Mouse (Mus musculus) CH12.LX (cell line): ENCODE data around the gene Ror1. TPM values are rescaled to one million over a fixed set of nuclear protein-coding genes. Genes with fewer than 3 reads are reported as not detected.

Source experiments
- DNase-seq: peaks from one replicate; pipeline ENCODE4 v3.0.0-alpha.2; 2013; ENCODE audit errors: extremely low read depth
- H3K27ac ChIP-seq: 2 replicates; pipeline ENCODE4 v1.5.1; 2012; ENCODE audit warnings: low read depth, mild to moderate bottlenecking, control low read depth, moderate library complexity; ENCODE audit not compliant: insufficient read depth
- H3K27me3 ChIP-seq: replicated peaks from 2 replicates; pipeline ENCODE3; 2012; ENCODE audit warnings: inconsistent platforms
- H3K36me3 ChIP-seq, 2 experiments: replicated peaks in 1 of 2; 2 replicates each; pipeline versions ENCODE3 to v1.6.1; 2012; ENCODE audit warnings: inconsistent platforms in 1 of 2, low read length in 1 of 2, mild to moderate bottlenecking in 1 of 2, mixed read lengths in 1 of 2, moderate library complexity in 1 of 2; ENCODE audit not compliant: control insufficient read depth in 1 of 2, insufficient read depth in 1 of 2
- H3K4me1 ChIP-seq, 2 experiments: 2 replicates each; pipeline ENCODE4 v1.6.1; 2012; ENCODE audit warnings: inconsistent platforms in 1 of 2, moderate library complexity in 1 of 2; ENCODE audit not compliant: insufficient read depth in 2 of 2, control insufficient read depth in 1 of 2
- H3K4me2 ChIP-seq: 2 replicates; pipeline ENCODE4 v1.6.1; 2012; ENCODE audit warnings: low read depth, mild to moderate bottlenecking, control low read depth; ENCODE audit not compliant: poor library complexity, insufficient read depth, severe bottlenecking
- H3K4me3 ChIP-seq, 3 experiments: fragments of 150-350 bp in 1 of 3; sonication (generic) in 1 of 3; replicated peaks in 1 of 3; 2 replicates each; pipeline versions ENCODE3 to v1.5.1; 2011 to 2012; ENCODE audit warnings: low read depth in 2 of 3, low read length in 2 of 3, mild to moderate bottlenecking in 2 of 3, moderate library complexity in 2 of 3, control low read depth in 1 of 3, improper control_type of control experiment in 1 of 3, inconsistent platforms in 1 of 3, mixed read lengths in 1 of 3; ENCODE audit not compliant: poor library complexity in 1 of 3
- H3K79me2 ChIP-seq: replicated peaks from 2 replicates; pipeline ENCODE4 v1.6.1; 2012; ENCODE audit warnings: mild to moderate bottlenecking, moderate library complexity; ENCODE audit not compliant: control insufficient read depth, poor library complexity, insufficient read depth, severe bottlenecking; ENCODE audit errors: extremely low read depth
- H3K9ac ChIP-seq: 2 replicates; pipeline ENCODE4 v1.6.1; 2012; ENCODE audit warnings: low read depth, mild to moderate bottlenecking, control low read depth, moderate library complexity; ENCODE audit not compliant: insufficient read depth
- H3K9me3 ChIP-seq: replicated peaks from 2 replicates; pipeline ENCODE3; 2012; ENCODE audit warnings: low read length, inconsistent platforms, mixed read lengths
- BHLHE40 ChIP-seq: IDR thresholded peaks from 2 replicates; pipeline ENCODE4 v1.6.1; 2011; ENCODE audit warnings: mild to moderate bottlenecking, low read depth, low read length, improper control_type of control experiment
- CHD1 ChIP-seq: IDR thresholded peaks from 2 replicates; pipeline ENCODE4 v1.6.1; 2012; ENCODE audit warnings: low read depth, low read length, improper control_type of control experiment, inconsistent platforms
- CHD2 ChIP-seq: IDR thresholded peaks from 2 replicates; pipeline ENCODE4 v1.6.1; 2011; ENCODE audit warnings: low read length, improper control_type of control experiment
- CTCF ChIP-seq, 2 experiments: IDR thresholded peaks in 1 of 2; conservative IDR thresholded peaks in 1 of 2; 2 replicates each; pipeline ENCODE4 v1.5.1; 2011 to 2012; ENCODE audit warnings: low read depth in 2 of 2, low read length in 2 of 2, improper control_type of control experiment in 1 of 2, inconsistent platforms in 1 of 2, mild to moderate bottlenecking in 1 of 2, moderate library complexity in 1 of 2
- E2F4 ChIP-seq: IDR thresholded peaks from 2 replicates; pipeline ENCODE4 v1.6.1; 2011; ENCODE audit warnings: low read depth, low read length, improper control_type of control experiment; ENCODE audit not compliant: insufficient replicate concordance
- ELF1 ChIP-seq: IDR thresholded peaks from 2 replicates; pipeline ENCODE4 v1.6.1; 2014; ENCODE audit warnings: low read depth, mild to moderate bottlenecking, inconsistent platforms, low read length, improper control_type of control experiment
- ETS1 ChIP-seq: conservative IDR thresholded peaks from 2 replicates; pipeline ENCODE4 v1.6.1; 2012; ENCODE audit warnings: low read depth, mild to moderate bottlenecking, inconsistent platforms, low read length, improper control_type of control experiment, moderate library complexity
- GABPA ChIP-seq: IDR thresholded peaks from 2 replicates; pipeline ENCODE4 v1.6.1; 2012; ENCODE audit warnings: low read depth, low read length, improper control_type of control experiment, inconsistent platforms; ENCODE audit not compliant: insufficient replicate concordance
- HCFC1 ChIP-seq: IDR thresholded peaks from 2 replicates; pipeline ENCODE4 v1.6.1; 2012; ENCODE audit warnings: low read depth, mild to moderate bottlenecking, inconsistent platforms, low read length, improper control_type of control experiment
- JUN ChIP-seq: IDR thresholded peaks from 2 replicates; pipeline ENCODE4 v1.6.1; 2011; ENCODE audit warnings: low read depth, mild to moderate bottlenecking, low read length, improper control_type of control experiment, moderate library complexity; ENCODE audit not compliant: insufficient read depth
- MAFK ChIP-seq: IDR thresholded peaks from 2 replicates; pipeline ENCODE4 v1.6.1; 2011; ENCODE audit warnings: low read length, improper control_type of control experiment; ENCODE audit not compliant: insufficient replicate concordance
- MEF2A ChIP-seq: IDR thresholded peaks from 2 replicates; pipeline ENCODE4 v1.6.1; 2014; ENCODE audit warnings: low read depth, mild to moderate bottlenecking, inconsistent platforms, low read length, improper control_type of control experiment, borderline replicate concordance
- MYC ChIP-seq: IDR thresholded peaks from 2 replicates; pipeline ENCODE4 v1.6.1; 2011; ENCODE audit warnings: low read depth, mild to moderate bottlenecking, improper control_type of control experiment, low read length
- NELFE ChIP-seq: IDR thresholded peaks from 2 replicates; pipeline ENCODE4 v1.6.1; 2011; ENCODE audit warnings: low read depth, low read length, improper control_type of control experiment
- NRF1 ChIP-seq: IDR thresholded peaks from 2 replicates; pipeline ENCODE4 v1.6.1; 2014; ENCODE audit warnings: low read depth, mild to moderate bottlenecking, inconsistent platforms, low read length, improper control_type of control experiment, moderate library complexity
- PAX5 ChIP-seq: IDR thresholded peaks from 2 replicates; pipeline ENCODE4 v1.6.1; 2012; ENCODE audit warnings: low read length, inconsistent platforms, mixed read lengths
- POLR2A ChIP-seq: IDR thresholded peaks from 2 replicates; pipeline ENCODE4 v1.6.1; 2011; ENCODE audit warnings: low read depth, mild to moderate bottlenecking, improper control_type of control experiment, low read length
- RAD21 ChIP-seq: IDR thresholded peaks from 2 replicates; pipeline ENCODE4 v1.6.1; 2011; ENCODE audit warnings: low read depth, mild to moderate bottlenecking, low read length, improper control_type of control experiment, moderate library complexity
- SIN3A ChIP-seq: IDR thresholded peaks from 2 replicates; pipeline ENCODE4 v1.6.1; 2012; ENCODE audit warnings: low read length, improper control_type of control experiment, inconsistent platforms
- SMC3 ChIP-seq: IDR thresholded peaks from 2 replicates; pipeline ENCODE4 v1.6.1; 2011; ENCODE audit warnings: low read depth, low read length, improper control_type of control experiment
- TBP ChIP-seq: conservative IDR thresholded peaks from 2 replicates; pipeline ENCODE4 v1.6.1; 2011; ENCODE audit warnings: low read depth, low read length, improper control_type of control experiment
- TCF12 ChIP-seq: IDR thresholded peaks from 2 replicates; pipeline ENCODE4 v1.6.1; 2014; ENCODE audit warnings: low read depth, mild to moderate bottlenecking, inconsistent platforms, low read length, improper control_type of control experiment
- UBTF ChIP-seq: IDR thresholded peaks from 2 replicates; pipeline ENCODE4 v1.6.1; 2012; ENCODE audit warnings: low read depth, mild to moderate bottlenecking, inconsistent platforms, low read length, improper control_type of control experiment, moderate library complexity
- USF1 ChIP-seq: IDR thresholded peaks from 2 replicates; pipeline ENCODE4 v1.6.1; 2014; ENCODE audit warnings: low read depth, mild to moderate bottlenecking, inconsistent platforms, low read length, improper control_type of control experiment
- USF2 ChIP-seq: conservative IDR thresholded peaks from 2 replicates; pipeline ENCODE4 v1.6.1; 2011; ENCODE audit warnings: low read depth, low read length, improper control_type of control experiment
- ZMIZ1 ChIP-seq: IDR thresholded peaks from 2 replicates; pipeline ENCODE4 v1.6.1; 2012; ENCODE audit warnings: low read depth, mild to moderate bottlenecking, inconsistent platforms, low read length, improper control_type of control experiment
- ZNF384 ChIP-seq: IDR thresholded peaks from 2 replicates; pipeline ENCODE4 v1.6.1; 2012; ENCODE audit warnings: low read depth, low read length, improper control_type of control experiment, inconsistent platforms
- dilution Hi-C: fragments of 300-500 bp; cut with MboI; formaldehyde crosslinking; loops from 2 replicates; pipeline ENCODE4 v1.14.3; 2020; ENCODE audit warnings: low sequenced_read_pairs; ENCODE audit not compliant: extremely low pct_unique_long_range_greater_than_20kb, extremely low pct_ligation_motif_present
- in situ Hi-C: fragments of 300-500 bp; cut with MboI; formaldehyde crosslinking; loops from 3 replicates; pipeline ENCODE4 v1.14.3; 2019; ENCODE audit warnings: low sequenced_read_pairs, low pct_ligation_motif_present, low pct_unique_long_range_greater_than_20kb, mixed read lengths
- polyA plus RNA-seq: library from polyadenylated mRNA; unstranded; fragments of >175 nt; gene quantifications from 2 replicates; pipeline ENCODE4 v1.2.1, GENCODE M21; 2012; ENCODE audit warnings: low read depth; ENCODE audit not compliant: insufficient read length
- total RNA-seq, 2 experiments: library from RNA; depleted of rRNA; stranded (reverse); fragments of 300-350 nt in 1 of 2; fragments of >200 nt in 1 of 2; gene quantifications; 2 replicates each; pipeline ENCODE4 v1.2.3; 2012 to 2014

The Ror1 gene
- total and polyA plus RNA-seq, 3 experiments: not detected

GRCm38 (mm10) chr4:100158401-100158800 lies 62.8 kb downstream of the Ror1 start:
- no peak overlapping the region for H3K4me2 ChIP-seq
- dilution Hi-C loops: no loop called here
- H3K79me2 ChIP-seq: no peaks in the 10 kb centered on the region
- H3K36me3 ChIP-seq: no peaks in the 10 kb centered on the region
- no peak overlapping the region for H3K4me3 ChIP-seq
- no peak for DNase-seq
- H3K27ac ChIP-seq: no peak overlapping the region
- no peak for TF ChIP-seq USF2
- no peak for TF ChIP-seq PAX5
- no peak for TF ChIP-seq MEF2A
- TF ChIP-seq BHLHE40: no peak
- TF ChIP-seq CTCF (conservative IDR thresholded peaks at IDR 0.05 in 1 of 2, IDR thresholded peaks at IDR 0.05 in 1 of 2; ENCODE audit: low read depth in 2 of 2, low read length in 2 of 2): no peak
- TF ChIP-seq NELFE: no peak
- TF ChIP-seq POLR2A: no peak
- no peak for TF ChIP-seq ZNF384
- TF ChIP-seq JUN: no peak
- no peak for TF ChIP-seq TBP
- TF ChIP-seq TCF12: no peak
- no peak for TF ChIP-seq NRF1
- TF ChIP-seq UBTF: no peak
- TF ChIP-seq CHD1: no peak
- TF ChIP-seq ZMIZ1: no peak
- no peak for TF ChIP-seq MAFK
- no peak for TF ChIP-seq SMC3
- TF ChIP-seq ETS1: no peak
- TF ChIP-seq E2F4: no peak
- TF ChIP-seq, all 38 proteins: peak for 0
- Histone ChIP-seq H3K9ac (no peak overlapping the region), H3K27me3 (no peaks in the 10 kb centered on the region), H3K4me1 (no peaks in the 10 kb centered on the region), H3K9me3 (no peaks in the 10 kb centered on the region)
- in situ Hi-C loops: no loop called here

- no peak overlapping the region for H3K27ac ChIP-seq
- H3K4me1 ChIP-seq: peaks cover 0 to 7% of the 10 kb centered on the region in 2 experiments; a peak in 1 of 4 replicates
- H3K9me3 ChIP-seq: no peaks in the 10 kb centered on the region
- dilution Hi-C loops: no loop called here
- no peak for TF ChIP-seq SIN3A
- no peak for TF ChIP-seq JUN
- TF ChIP-seq CTCF (conservative IDR thresholded peaks at IDR 0.05 in 1 of 2, IDR thresholded peaks at IDR 0.05 in 1 of 2; ENCODE audit: low read depth in 2 of 2, low read length in 2 of 2): no peak
- no peak for TF ChIP-seq GABPA
- TF ChIP-seq ZNF384: no peak
- no peak for TF ChIP-seq PAX5
- no peak for TF ChIP-seq USF1
- no peak for TF ChIP-seq ELF1
- TF ChIP-seq UBTF: no peak
- TF ChIP-seq NELFE: no peak
- no peak for TF ChIP-seq MYC
- no peak for TF ChIP-seq POLR2A
- no peak for TF ChIP-seq CHD1
- TF ChIP-seq RAD21: no peak
- no peak for TF ChIP-seq CHD2
- no peak for TF ChIP-seq HCFC1
- in situ Hi-C loops: no loop called here
- H3K27me3 ChIP-seq: no peaks in the 10 kb centered on the region
- H3K36me3 ChIP-seq: no peaks in the 10 kb centered on the region
- H3K9ac ChIP-seq: no peak overlapping the region
- DNase-seq: no peak
- no peaks in the 10 kb centered on the region for H3K79me2 ChIP-seq
- H3K4me3 ChIP-seq: no peak overlapping the region
- no peak overlapping the region for H3K4me2 ChIP-seq
These were observed 64.6 kb downstream of the Ror1 start for GRCm38 (mm10) chr4:100160156-100160555.
